Mouse (Mus musculus) myocyte (in vitro differentiated cells): ENCODE measurements around the gene Snrpc.

Experiments
- CEBPB ChIP-seq: IDR thresholded peaks from 2 replicates; pipeline ENCODE4 v1.6.1; 2011; ENCODE audit warnings: mild to moderate bottlenecking, moderate library complexity; ENCODE audit not compliant: poor library complexity, insufficient read depth, severe bottlenecking
- E2F4 ChIP-seq: IDR thresholded peaks from one replicate; pipeline ENCODE4 v1.6.1; 2011; ENCODE audit warnings: mild to moderate bottlenecking, control low read depth, moderate library complexity; ENCODE audit not compliant: insufficient read depth
- MYOG ChIP-seq, 3 experiments: IDR thresholded peaks; one replicate each; pipeline ENCODE4 v1.6.1; 2011; ENCODE audit warnings: control low read depth in 2 of 3, low read depth in 2 of 3, mild to moderate bottlenecking in 2 of 3; ENCODE audit not compliant: insufficient read length in 2 of 3, control insufficient read depth in 1 of 3, insufficient read depth in 1 of 3
- POLR2A ChIP-seq: IDR thresholded peaks from one replicate; pipeline ENCODE4 v1.6.1; 2011; ENCODE audit warnings: low read depth, mild to moderate bottlenecking, control low read depth, moderate library complexity; ENCODE audit not compliant: insufficient read length
- REST ChIP-seq: IDR thresholded peaks from one replicate; pipeline ENCODE4 v1.6.1; 2011; ENCODE audit warnings: mild to moderate bottlenecking, control low read depth, moderate library complexity; ENCODE audit not compliant: insufficient read depth, insufficient read length
- TCF12 ChIP-seq: IDR thresholded peaks from one replicate; pipeline ENCODE4 v1.6.1; 2011; ENCODE audit warnings: mild to moderate bottlenecking, control low read depth; ENCODE audit not compliant: poor library complexity, insufficient read depth, severe bottlenecking
- USF1 ChIP-seq: IDR thresholded peaks from one replicate; pipeline ENCODE4 v1.6.1; 2011; ENCODE audit warnings: low read depth, mild to moderate bottlenecking, control low read depth, moderate library complexity

GRCm38 (mm10) chr17:27839469-27840252 is 1.7 kb downstream of the Snrpc start:
- TF ChIP-seq POLR2A (peak; percentile 85), USF1 (no peak), E2F4 (no peak), TCF12 (no peak), MYOG (IDR thresholded peaks at IDR 0.05; ENCODE audit: control insufficient read depth in 1 of 3, insufficient read depth in 1 of 3, insufficient read length in 2 of 3, low read depth in 2 of 3) (peak in 1 of 3 experiments; percentile 22), REST (no peak), CEBPB (no peak)
